Mouse (Mus musculus): ENCODE measurements around the gene Fam19a1. TPM values are rescaled to one million over a fixed set of nuclear protein-coding genes. Genes with fewer than 3 reads are reported as not detected.
A peak's percentile ranks its signal among the peaks of the same experiment; 100 is the strongest.

The Fam19a1 gene
- polyA plus RNA-seq, 1 experiment from 2014 or later = 8.9 TPM

GRCm38 (mm10) chr6:96435545-96435944 lies 322.6 kb downstream of the Fam19a1 start:
- 10% methylated on average over 2 of the region's 2 CpGs for WGBS
- Histone ChIP-seq H3K36me3 (no peaks in the 10 kb centered on the region), H3K4me1 (replicated peaks) (peaks cover 12% of the 10 kb centered on the region), H3K27ac (no peak overlapping the region), H3K4me3 (replicated peaks) (no peak overlapping the region), H3K4me2 (no peak overlapping the region), H3K9ac (replicated peaks) (no peak overlapping the region), H3K27me3 (no peaks in the 10 kb centered on the region), H3K9me3 (no peaks in the 10 kb centered on the region)
- peak; percentile 71; the same call in 1 of the 2 replicates for ATAC-seq (ENCODE audit: insufficient number of reproducible peaks, insufficient read depth, low FRiP score, low TSS enrichment, low read depth)

GRCm38 (mm10) chr6:96437814-96438213 lies 324.9 kb downstream of the Fam19a1 start:
- H3K4me3 ChIP-seq (replicated peaks) = no peak overlapping the region
- no peaks in the 10 kb centered on the region for H3K36me3 ChIP-seq
- peaks cover 12% of the 10 kb centered on the region for H3K4me1 ChIP-seq (replicated peaks)
- WGBS = 49% methylated on average over 3 of the region's 3 CpGs
- H3K9me3 ChIP-seq = no peaks in the 10 kb centered on the region
- H3K4me2 ChIP-seq = no peak overlapping the region
- peak; percentile 63; the same call in 1 of the 2 replicates for ATAC-seq (ENCODE audit: insufficient number of reproducible peaks, insufficient read depth, low FRiP score, low TSS enrichment, low read depth)
- H3K9ac ChIP-seq (replicated peaks) = no peak overlapping the region
- 0 out of 2 replicates have a peak overlapping the region, but pooled peaks have one; percentile 23 for H3K27ac ChIP-seq
- H3K27me3 ChIP-seq = no peaks in the 10 kb centered on the region

- Histone ChIP-seq H3K4me1 (replicated peaks) (peaks cover 12% of the 10 kb centered on the region), H3K9ac (replicated peaks) (no peak overlapping the region), H3K9me3 (no peaks in the 10 kb centered on the region), H3K36me3 (no peaks in the 10 kb centered on the region), H3K27me3 (no peaks in the 10 kb centered on the region), H3K27ac (no peak overlapping the region), H3K4me3 (replicated peaks) (no peak overlapping the region), H3K4me2 (no peak overlapping the region)
- WGBS = 54% methylated on average over 2 of the region's 2 CpGs
- no peak for ATAC-seq (ENCODE audit: insufficient number of reproducible peaks, insufficient read depth, low FRiP score, low TSS enrichment, low read depth)
These were observed 326.5 kb downstream of the Fam19a1 start for GRCm38 (mm10) chr6:96439419-96439818.

GRCm38 (mm10) chr6:96441971-96442370 lies 329.0 kb downstream of the Fam19a1 start:
- 91% methylated on average over 3 of the region's 3 CpGs for WGBS
- no peak overlapping the region for H3K9ac ChIP-seq (replicated peaks)
- H3K9me3 ChIP-seq = no peaks in the 10 kb centered on the region
- H3K27me3 ChIP-seq = no peaks in the 10 kb centered on the region
- H3K27ac ChIP-seq = no peak overlapping the region
- no peak overlapping the region for H3K4me2 ChIP-seq
- no peaks in the 10 kb centered on the region for H3K36me3 ChIP-seq
- no peak overlapping the region for H3K4me3 ChIP-seq (replicated peaks)
- H3K4me1 ChIP-seq (replicated peaks) = peaks cover 7% of the 10 kb centered on the region
- ATAC-seq (ENCODE audit: insufficient number of reproducible peaks, insufficient read depth, low FRiP score, low TSS enrichment, low read depth) = no peak

- H3K36me3 ChIP-seq = no peaks in the 10 kb centered on the region
- no peaks in the 10 kb centered on the region for H3K27me3 ChIP-seq
- ATAC-seq (ENCODE audit: insufficient number of reproducible peaks, insufficient read depth, low FRiP score, low TSS enrichment, low read depth) = no peak
- no peak overlapping the region for H3K4me3 ChIP-seq (replicated peaks)
- no peak overlapping the region for H3K27ac ChIP-seq
- no peaks in the 10 kb centered on the region for H3K9me3 ChIP-seq
- no peak overlapping the region for H3K9ac ChIP-seq (replicated peaks)
- no peak overlapping the region for H3K4me2 ChIP-seq
- no peaks in the 10 kb centered on the region for H3K4me1 ChIP-seq (replicated peaks)
- WGBS = 87% methylated on average over 4 of the region's 4 CpGs
These were observed 334.5 kb downstream of the Fam19a1 start for GRCm38 (mm10) chr6:96447466-96447865.

GRCm38 (mm10) chr6:96456266-96456665 lies 343.3 kb downstream of the Fam19a1 start:
- H3K27me3 ChIP-seq = no peaks in the 10 kb centered on the region
- H3K4me3 ChIP-seq (replicated peaks) = no peak overlapping the region
- no peak for ATAC-seq (ENCODE audit: insufficient number of reproducible peaks, insufficient read depth, low FRiP score, low TSS enrichment, low read depth)
- no peak overlapping the region for H3K9ac ChIP-seq (replicated peaks)
- H3K9me3 ChIP-seq = no peaks in the 10 kb centered on the region
- no peaks in the 10 kb centered on the region; the same call in 1 of the 2 replicates for H3K4me1 ChIP-seq (replicated peaks)
- H3K27ac ChIP-seq = no peak overlapping the region
- H3K36me3 ChIP-seq = no peaks in the 10 kb centered on the region
- no peak overlapping the region for H3K4me2 ChIP-seq
- 76% methylated on average over 1 of the region's 1 CpGs for WGBS

GRCm38 (mm10) chr6:96457590-96458259 lies 344.8 kb downstream of the Fam19a1 start:
- Histone ChIP-seq H3K9me3 (no peaks in the 10 kb centered on the region), H3K27ac (no peak overlapping the region), H3K9ac (replicated peaks) (no peak overlapping the region), H3K4me2 (no peak overlapping the region), H3K36me3 (no peaks in the 10 kb centered on the region), H3K4me3 (replicated peaks) (no peak overlapping the region), H3K27me3 (no peaks in the 10 kb centered on the region), H3K4me1 (replicated peaks) (no peaks in the 10 kb centered on the region; the same call in 1 of the 2 replicates)
- 54% methylated on average over 6 of the region's 6 CpGs for WGBS
- ATAC-seq (ENCODE audit: insufficient number of reproducible peaks, insufficient read depth, low FRiP score, low TSS enrichment, low read depth) = no peak

- Histone ChIP-seq H3K4me2 (no peak overlapping the region), H3K4me1 (replicated peaks) (no peaks in the 10 kb centered on the region; the same call in 1 of the 2 replicates), H3K36me3 (no peaks in the 10 kb centered on the region), H3K27ac (no peak overlapping the region), H3K27me3 (no peaks in the 10 kb centered on the region), H3K9me3 (no peaks in the 10 kb centered on the region), H3K4me3 (replicated peaks) (no peak overlapping the region), H3K9ac (replicated peaks) (no peak overlapping the region)
- ATAC-seq (ENCODE audit: insufficient number of reproducible peaks, insufficient read depth, low FRiP score, low TSS enrichment, low read depth) = no peak
- 62% methylated on average over 4 of the region's 4 CpGs for WGBS
These were observed 346.1 kb downstream of the Fam19a1 start for GRCm38 (mm10) chr6:96459041-96459440.

- no peaks in the 10 kb centered on the region for H3K36me3 ChIP-seq
- no peaks in the 10 kb centered on the region for H3K27me3 ChIP-seq
- WGBS = 31% methylated on average over 5 of the region's 5 CpGs
- H3K4me3 ChIP-seq (replicated peaks) = no peak overlapping the region
- H3K4me1 ChIP-seq (replicated peaks) = 0 out of 2 replicates have a peak, but pooled peaks cover 4% of the 10 kb centered on the region
- no peak overlapping the region for H3K27ac ChIP-seq
- H3K4me2 ChIP-seq = no peak overlapping the region
- H3K9ac ChIP-seq (replicated peaks) = no peak overlapping the region
- no peaks in the 10 kb centered on the region for H3K9me3 ChIP-seq
- ATAC-seq (ENCODE audit: insufficient number of reproducible peaks, insufficient read depth, low FRiP score, low TSS enrichment, low read depth) = no peak
These were observed 386.5 kb downstream of the Fam19a1 start for GRCm38 (mm10) chr6:96499464-96499863.

- 74% methylated on average over 2 of the region's 2 CpGs for WGBS
- H3K36me3 ChIP-seq = no peaks in the 10 kb centered on the region
- H3K4me2 ChIP-seq = no peak overlapping the region
- no peaks in the 10 kb centered on the region for H3K4me1 ChIP-seq (replicated peaks)
- H3K27me3 ChIP-seq = no peaks in the 10 kb centered on the region
- no peak overlapping the region for H3K9ac ChIP-seq (replicated peaks)
- H3K27ac ChIP-seq = no peak overlapping the region
- ATAC-seq (ENCODE audit: insufficient number of reproducible peaks, insufficient read depth, low FRiP score, low TSS enrichment, low read depth) = no peak
- H3K4me3 ChIP-seq (replicated peaks) = no peak overlapping the region
- H3K9me3 ChIP-seq = no peaks in the 10 kb centered on the region
These were observed 428.6 kb downstream of the Fam19a1 start for GRCm38 (mm10) chr6:96541600-96541999.

GRCm38 (mm10) chr6:96544832-96545231 lies 431.9 kb downstream of the Fam19a1 start:
- Histone ChIP-seq H3K4me2 (no peak overlapping the region), H3K4me1 (replicated peaks) (no peaks in the 10 kb centered on the region), H3K4me3 (replicated peaks) (no peak overlapping the region), H3K9me3 (no peaks in the 10 kb centered on the region), H3K9ac (replicated peaks) (no peak overlapping the region), H3K27me3 (no peaks in the 10 kb centered on the region), H3K27ac (no peak overlapping the region), H3K36me3 (no peaks in the 10 kb centered on the region)
- ATAC-seq (ENCODE audit: insufficient number of reproducible peaks, insufficient read depth, low FRiP score, low TSS enrichment, low read depth) = no peak
- 23% methylated on average over 3 of the region's 3 CpGs for WGBS

GRCm38 (mm10) chr6:96550431-96550830 lies 437.5 kb downstream of the Fam19a1 start:
- 83% methylated on average over 4 of the region's 4 CpGs for WGBS
- Histone ChIP-seq H3K36me3 (no peaks in the 10 kb centered on the region), H3K9ac (replicated peaks) (no peak overlapping the region), H3K4me1 (replicated peaks) (no peaks in the 10 kb centered on the region), H3K27ac (no peak overlapping the region), H3K27me3 (no peaks in the 10 kb centered on the region), H3K9me3 (no peaks in the 10 kb centered on the region), H3K4me3 (replicated peaks) (no peak overlapping the region), H3K4me2 (no peak overlapping the region)
- ATAC-seq (ENCODE audit: insufficient number of reproducible peaks, insufficient read depth, low FRiP score, low TSS enrichment, low read depth) = no peak
